Mouse (Mus musculus): ENCODE measurements at regions not wholly inside any gene's neighbourhood (a gene's known extent, or its start where the extent isn't known, plus 50 kb on each side); places are given as distances from the start of the nearest gene placed in this dataset.
A peak's percentile ranks its signal among the peaks of the same experiment; 100 is the strongest.

DNA sequence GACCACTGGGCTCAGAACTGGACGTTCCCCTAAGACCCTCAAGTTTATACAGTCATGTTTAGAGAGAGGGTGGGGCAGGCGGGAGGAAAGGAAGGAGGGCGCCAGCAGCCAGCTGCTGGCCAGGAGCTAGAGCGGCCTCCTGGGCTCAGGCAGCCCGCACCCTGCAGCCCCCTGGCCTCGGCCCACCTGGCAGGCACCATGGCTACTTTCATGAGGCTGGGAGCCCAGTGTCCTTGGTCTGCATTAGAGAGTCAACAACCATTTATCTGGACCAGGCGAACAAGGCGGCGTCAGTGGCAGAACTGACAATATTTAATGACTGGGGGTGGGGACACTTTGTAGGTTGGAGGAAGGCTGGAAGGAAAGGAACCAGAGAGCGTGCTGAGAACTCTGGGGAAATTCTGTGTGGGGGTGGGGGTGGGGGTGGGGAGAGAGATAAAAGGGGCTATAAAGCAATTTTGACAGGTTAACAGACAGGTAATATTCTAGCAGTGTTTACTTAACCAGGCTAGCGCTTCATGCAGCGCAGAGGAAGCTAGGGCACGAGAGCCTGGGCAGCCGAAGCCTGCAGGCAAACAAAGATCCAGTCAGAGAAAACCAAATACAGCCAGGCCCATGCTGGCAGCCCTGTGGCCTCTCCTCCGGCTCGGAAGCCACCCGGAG, 365.6 kb downstream of the Sox9 start:
- no peaks in the 10 kb centered on the region for H3K27me3 ChIP-seq (ENCODE audit: control insufficient read depth, insufficient read depth, insufficient read length)
- no peak overlapping the region for H3K4me3 ChIP-seq
- TF ChIP-seq MYOD1 (IDR thresholded peaks at IDR 0.05; ENCODE audit: control insufficient read depth in 1 of 3, insufficient read length in 2 of 3, low read depth in 2 of 3) (no peak), CEBPB (IDR thresholded peaks at IDR 0.05; ENCODE audit: insufficient read depth, poor library complexity, severe bottlenecking) (no peak), MYOG (IDR thresholded peaks at IDR 0.05; ENCODE audit: control insufficient read depth in 1 of 3, insufficient read depth in 1 of 3, insufficient read length in 2 of 3, low read depth in 2 of 3) (no peak), E2F4 (IDR thresholded peaks at IDR 0.05; ENCODE audit: insufficient read depth) (no peak), POLR2A (IDR thresholded peaks at IDR 0.05; ENCODE audit: insufficient read length, low read depth) (no peak), SRF (IDR thresholded peaks at IDR 0.05; ENCODE audit: control insufficient read depth, insufficient read length, low read depth) (no peak), USF1 (IDR thresholded peaks at IDR 0.05; ENCODE audit: low read depth) (no peak), REST (IDR thresholded peaks at IDR 0.05; ENCODE audit: insufficient read depth, insufficient read length) (no peak), TCF12 (IDR thresholded peaks at IDR 0.05; ENCODE audit: insufficient read depth, poor library complexity, severe bottlenecking) (no peak)
- H3K4me2 ChIP-seq (ENCODE audit: low read depth), result no peak overlapping the region
- no peaks in the 10 kb centered on the region for H3K36me3 ChIP-seq (ENCODE audit: control insufficient read depth, insufficient read depth)
- no peak overlapping the region for H3ac ChIP-seq (ENCODE audit: control insufficient read depth, insufficient read length)
- H3K79me2 ChIP-seq (ENCODE audit: control insufficient read depth, insufficient read depth), result no peaks in the 10 kb centered on the region

DNA sequence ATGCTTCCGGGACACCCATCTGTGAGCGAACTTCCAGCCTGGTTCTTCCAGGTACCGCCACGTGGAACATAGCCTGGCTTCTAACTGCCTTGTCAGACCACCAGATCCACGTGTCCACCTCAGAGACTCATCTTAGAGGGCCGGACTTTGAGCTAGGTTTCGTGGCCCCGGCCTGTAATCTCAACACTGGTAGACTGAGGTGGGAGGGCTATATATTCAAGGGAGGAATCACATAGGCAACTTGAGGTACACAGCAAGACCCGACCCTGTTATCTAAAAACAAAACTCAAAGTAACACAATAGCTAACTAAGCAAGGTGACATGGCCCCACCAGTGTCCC, 366.1 kb downstream of the Sox9 start:
- no peaks in the 10 kb centered on the region for H3K27me3 ChIP-seq (ENCODE audit: control insufficient read depth, insufficient read depth, insufficient read length)
- H3K36me3 ChIP-seq (ENCODE audit: control insufficient read depth, insufficient read depth), result no peaks in the 10 kb centered on the region
- H3K4me3 ChIP-seq, result no peak overlapping the region
- H3K4me2 ChIP-seq (ENCODE audit: low read depth), result no peak overlapping the region
- TF ChIP-seq TCF12 (IDR thresholded peaks at IDR 0.05; ENCODE audit: insufficient read depth, poor library complexity, severe bottlenecking), result no peak
- no peak for TF ChIP-seq MYOD1 (IDR thresholded peaks at IDR 0.05; ENCODE audit: control insufficient read depth in 1 of 3, insufficient read length in 2 of 3, low read depth in 2 of 3)
- TF ChIP-seq TCF3 (IDR thresholded peaks at IDR 0.05; ENCODE audit: insufficient read length, low read depth), result no peak
- no peak for TF ChIP-seq SRF (IDR thresholded peaks at IDR 0.05; ENCODE audit: control insufficient read depth, insufficient read length, low read depth)
- no peak for TF ChIP-seq POLR2A (IDR thresholded peaks at IDR 0.05; ENCODE audit: insufficient read length, low read depth)
- TF ChIP-seq CEBPB (IDR thresholded peaks at IDR 0.05; ENCODE audit: insufficient read depth, poor library complexity, severe bottlenecking), result no peak
- TF ChIP-seq E2F4 (IDR thresholded peaks at IDR 0.05; ENCODE audit: insufficient read depth), result no peak
- TF ChIP-seq REST (IDR thresholded peaks at IDR 0.05; ENCODE audit: insufficient read depth, insufficient read length), result no peak
- no peak for TF ChIP-seq POLR2AphosphoS2 (IDR thresholded peaks at IDR 0.05; ENCODE audit: insufficient read length, low read depth)
- no peak for TF ChIP-seq MAX (IDR thresholded peaks at IDR 0.05; ENCODE audit: low read depth)
- no peak for TF ChIP-seq MYOG (IDR thresholded peaks at IDR 0.05; ENCODE audit: control insufficient read depth in 1 of 3, insufficient read depth in 1 of 3, insufficient read length in 2 of 3, low read depth in 2 of 3)
- no peaks in the 10 kb centered on the region for H3K79me2 ChIP-seq (ENCODE audit: control insufficient read depth, insufficient read depth)
- no peak overlapping the region for H3ac ChIP-seq (ENCODE audit: control insufficient read depth, insufficient read length)

DNA sequence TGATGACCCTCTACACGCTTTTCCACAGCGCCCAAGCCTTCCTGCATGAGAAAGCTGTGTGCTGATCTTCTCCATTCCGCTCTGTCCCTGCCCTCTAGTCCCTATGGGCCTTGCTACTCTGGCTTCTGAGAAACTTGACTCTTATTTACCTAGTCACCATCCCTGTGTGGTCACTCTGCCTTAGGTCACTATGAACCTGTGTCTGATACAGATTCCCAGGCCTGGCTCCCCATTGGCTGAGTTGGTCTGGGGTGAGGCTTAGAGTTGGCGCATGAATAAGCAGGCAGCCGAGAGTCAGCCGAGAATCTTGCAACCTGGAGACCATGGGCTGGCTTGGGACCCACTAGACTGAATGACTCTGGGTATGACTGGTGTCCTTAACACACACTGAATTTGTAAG, 373.5 kb downstream of the Sox9 start:
- H3K27me3 ChIP-seq (ENCODE audit: control insufficient read depth, insufficient read depth, insufficient read length), result no peaks in the 10 kb centered on the region

DNA sequence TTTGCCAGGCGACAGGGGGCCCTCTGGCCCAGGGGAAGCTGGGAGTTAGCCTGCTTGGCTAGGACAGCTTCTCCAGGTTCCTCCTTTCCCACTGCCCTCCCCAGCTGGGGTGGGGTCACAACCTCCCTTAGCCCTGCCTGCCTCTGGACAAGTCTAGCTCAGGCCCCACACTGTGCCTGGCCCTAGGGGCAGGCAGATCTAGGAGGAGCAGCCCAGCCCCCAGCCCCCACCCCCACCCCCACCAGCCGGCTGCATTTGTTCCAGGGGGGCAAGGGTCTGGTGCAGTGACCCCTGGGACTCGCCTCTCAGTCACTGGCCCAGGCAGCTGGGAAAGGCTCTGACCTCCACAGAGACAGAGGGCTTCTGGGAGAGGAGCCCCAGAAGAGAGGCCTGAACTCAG, 381.9 kb downstream of the Sox9 start:
- Histone ChIP-seq H3K4me3 (no peak overlapping the region), H3ac (ENCODE audit: control insufficient read depth, insufficient read length) (no peak overlapping the region)
- no peak for TF ChIP-seq SRF (IDR thresholded peaks at IDR 0.05; ENCODE audit: control insufficient read depth, insufficient read length, low read depth)
- TF ChIP-seq POLR2AphosphoS2 (IDR thresholded peaks at IDR 0.05; ENCODE audit: insufficient read length, low read depth), result no peak
- no peak for TF ChIP-seq REST (IDR thresholded peaks at IDR 0.05; ENCODE audit: insufficient read depth, insufficient read length)
- no peak for TF ChIP-seq TCF12 (IDR thresholded peaks at IDR 0.05; ENCODE audit: insufficient read depth, poor library complexity, severe bottlenecking)

More for the DNA sequence above, 373.5 kb downstream of the Sox9 start:
- Histone ChIP-seq H3K36me3 (ENCODE audit: control insufficient read depth, insufficient read depth) (no peaks in the 10 kb centered on the region), H3K79me2 (ENCODE audit: control insufficient read depth, insufficient read depth) (no peaks in the 10 kb centered on the region), H3K4me3 (no peak overlapping the region), H3ac (ENCODE audit: control insufficient read depth, insufficient read length) (no peak overlapping the region), H3K4me2 (ENCODE audit: low read depth) (no peak overlapping the region)
- TF ChIP-seq MYOG (IDR thresholded peaks at IDR 0.05; ENCODE audit: control insufficient read depth in 1 of 3, insufficient read depth in 1 of 3, insufficient read length in 2 of 3, low read depth in 2 of 3) (no peak), TCF12 (IDR thresholded peaks at IDR 0.05; ENCODE audit: insufficient read depth, poor library complexity, severe bottlenecking) (no peak), E2F4 (IDR thresholded peaks at IDR 0.05; ENCODE audit: insufficient read depth) (no peak), USF1 (IDR thresholded peaks at IDR 0.05; ENCODE audit: low read depth) (no peak), SRF (IDR thresholded peaks at IDR 0.05; ENCODE audit: control insufficient read depth, insufficient read length, low read depth) (no peak), MYOD1 (IDR thresholded peaks at IDR 0.05; ENCODE audit: control insufficient read depth in 1 of 3, insufficient read length in 2 of 3, low read depth in 2 of 3) (no peak), TCF3 (IDR thresholded peaks at IDR 0.05; ENCODE audit: insufficient read length, low read depth) (no peak), CEBPB (IDR thresholded peaks at IDR 0.05; ENCODE audit: insufficient read depth, poor library complexity, severe bottlenecking) (no peak)

GRCm38 (mm10) chr11:113164510-113164909, 382.5 kb downstream of the Sox9 start:
- Histone ChIP-seq H3K79me2 (ENCODE audit: control insufficient read depth, insufficient read depth) (no peaks in the 10 kb centered on the region), H3K4me3 (peak overlapping the region; percentile 5), H3ac (ENCODE audit: control insufficient read depth, insufficient read length) (no peak overlapping the region), H3K36me3 (ENCODE audit: control insufficient read depth, insufficient read depth) (no peaks in the 10 kb centered on the region), H3K27me3 (ENCODE audit: control insufficient read depth, insufficient read depth, insufficient read length) (no peaks in the 10 kb centered on the region), H3K4me2 (ENCODE audit: low read depth) (peak overlapping the region; percentile 93)
- TF ChIP-seq POLR2AphosphoS2 (IDR thresholded peaks at IDR 0.05; ENCODE audit: insufficient read length, low read depth), result no peak
- no peak for TF ChIP-seq TCF3 (IDR thresholded peaks at IDR 0.05; ENCODE audit: insufficient read length, low read depth)
- TF ChIP-seq MYOD1 (IDR thresholded peaks at IDR 0.05; ENCODE audit: control insufficient read depth in 1 of 3, insufficient read length in 2 of 3, low read depth in 2 of 3), result no peak
- no peak for TF ChIP-seq MAX (IDR thresholded peaks at IDR 0.05; ENCODE audit: low read depth)
- no peak for TF ChIP-seq REST (IDR thresholded peaks at IDR 0.05; ENCODE audit: insufficient read depth, insufficient read length)
- TF ChIP-seq CEBPB (IDR thresholded peaks at IDR 0.05; ENCODE audit: insufficient read depth, poor library complexity, severe bottlenecking), result no peak
- no peak for TF ChIP-seq MYOG (IDR thresholded peaks at IDR 0.05; ENCODE audit: control insufficient read depth in 1 of 3, insufficient read depth in 1 of 3, insufficient read length in 2 of 3, low read depth in 2 of 3)
- TF ChIP-seq POLR2A (IDR thresholded peaks at IDR 0.05; ENCODE audit: insufficient read length, low read depth), result no peak
- no peak for TF ChIP-seq E2F4 (IDR thresholded peaks at IDR 0.05; ENCODE audit: insufficient read depth)
- TF ChIP-seq USF1 (IDR thresholded peaks at IDR 0.05; ENCODE audit: low read depth), result no peak
- no peak for TF ChIP-seq TCF12 (IDR thresholded peaks at IDR 0.05; ENCODE audit: insufficient read depth, poor library complexity, severe bottlenecking)
- TF ChIP-seq SRF (IDR thresholded peaks at IDR 0.05; ENCODE audit: control insufficient read depth, insufficient read length, low read depth), result no peak

More for the DNA sequence above, 381.9 kb downstream of the Sox9 start:
- Histone ChIP-seq H3K4me2 (ENCODE audit: low read depth) (no peak overlapping the region), H3K79me2 (ENCODE audit: control insufficient read depth, insufficient read depth) (no peaks in the 10 kb centered on the region), H3K36me3 (ENCODE audit: control insufficient read depth, insufficient read depth) (no peaks in the 10 kb centered on the region), H3K27me3 (ENCODE audit: control insufficient read depth, insufficient read depth, insufficient read length) (no peaks in the 10 kb centered on the region)

Data from myocyte (in vitro differentiated cells).